Mouse (Mus musculus) CH12.LX (cell line): Measurements from ENCODE around the gene Snx14.

Experiments used
- CTCF ChIP-seq, 2 experiments: IDR thresholded peaks in 1 of 2; conservative IDR thresholded peaks in 1 of 2; 2 replicates each; pipeline ENCODE4 v1.5.1; 2011 to 2012; ENCODE audit warnings: low read depth in 2 of 2, low read length in 2 of 2, improper control_type of control experiment in 1 of 2, inconsistent platforms in 1 of 2, mild to moderate bottlenecking in 1 of 2, moderate library complexity in 1 of 2
- GABPA ChIP-seq: IDR thresholded peaks from 2 replicates; pipeline ENCODE4 v1.6.1; 2012; ENCODE audit warnings: low read depth, low read length, improper control_type of control experiment, inconsistent platforms; ENCODE audit not compliant: insufficient replicate concordance
- POLR2A ChIP-seq: IDR thresholded peaks from 2 replicates; pipeline ENCODE4 v1.6.1; 2011; ENCODE audit warnings: low read depth, mild to moderate bottlenecking, improper control_type of control experiment, low read length
- SIN3A ChIP-seq: IDR thresholded peaks from 2 replicates; pipeline ENCODE4 v1.6.1; 2012; ENCODE audit warnings: low read length, improper control_type of control experiment, inconsistent platforms
- TCF12 ChIP-seq: IDR thresholded peaks from 2 replicates; pipeline ENCODE4 v1.6.1; 2014; ENCODE audit warnings: low read depth, mild to moderate bottlenecking, inconsistent platforms, low read length, improper control_type of control experiment
- USF1 ChIP-seq: IDR thresholded peaks from 2 replicates; pipeline ENCODE4 v1.6.1; 2014; ENCODE audit warnings: low read depth, mild to moderate bottlenecking, inconsistent platforms, low read length, improper control_type of control experiment

DNA sequence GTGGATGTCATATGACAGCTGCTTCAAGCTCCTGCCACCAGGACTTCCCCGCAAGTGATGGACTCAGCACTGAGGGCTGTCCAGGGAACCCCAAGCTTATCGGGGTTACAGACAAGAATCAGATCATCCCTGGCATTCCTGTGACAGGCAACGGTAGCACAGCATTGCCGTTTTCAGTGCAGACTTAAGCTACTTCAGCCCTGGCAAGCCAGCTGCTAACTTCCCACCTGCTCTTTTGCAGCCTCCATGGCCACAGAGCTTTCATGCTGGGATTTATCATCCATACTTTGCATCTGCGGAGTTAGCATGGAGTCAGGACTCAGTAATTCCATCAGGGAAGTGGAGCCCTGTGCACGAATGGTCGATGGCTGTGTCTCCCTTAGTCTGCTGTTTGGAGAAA is 85.3 kb downstream of the Snx14 start:
- TF ChIP-seq USF1 (no peak), TCF12 (no peak), CTCF (conservative IDR thresholded peaks at IDR 0.05 in 1 of 2, IDR thresholded peaks at IDR 0.05 in 1 of 2; ENCODE audit: low read depth in 2 of 2, low read length in 2 of 2) (no peak), POLR2A (no peak), GABPA (no peak), SIN3A (no peak)
